Mouse (Mus musculus) embryo, embryonic 10 days (tissue): ENCODE results near the gene Plin3.
"Not testable (repeated sequence)": the region's sequence is repeated elsewhere in the genome, so short reads cannot be mapped to it uniquely, and the experiment has no call there.

ENCODE experiments used
- DNase-seq: peaks from one replicate; pipeline ENCODE4 v3.0.0-alpha.2; 2015; ENCODE audit warnings: low spot score

Plin3 gene

GRCm38 (mm10) chr17:56273482-56273881, 19.2 kb downstream of the Plin3 start:
- no peak for DNase-seq

DNA sequence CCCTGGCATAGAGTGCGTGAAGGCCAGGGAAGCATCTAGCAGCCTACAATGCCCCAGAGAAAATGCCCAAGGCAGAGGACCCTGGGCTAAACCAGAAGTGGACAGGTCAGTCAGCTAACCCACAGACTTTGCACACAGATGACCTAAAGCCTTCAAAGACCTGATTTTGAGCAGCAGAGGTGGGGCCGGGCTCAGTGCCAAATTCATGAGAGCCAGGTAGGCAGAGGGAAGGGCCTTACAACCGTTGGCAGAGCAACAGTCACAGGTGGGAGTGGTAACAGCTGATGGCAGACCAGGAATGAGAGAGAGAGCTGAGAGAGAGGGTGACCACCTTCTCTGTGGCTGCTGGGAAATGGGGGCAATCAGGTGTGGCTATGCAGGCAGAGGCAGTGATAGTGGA, 20.0 kb downstream of the Plin3 start:
- no peak for DNase-seq

- no peak for DNase-seq
Measured at GRCm38 (mm10) chr17:56271609-56272253, 20.9 kb downstream of the Plin3 start.

- no peak for DNase-seq
Measured at GRCm38 (mm10) chr17:56269741-56270140, 22.9 kb downstream of the Plin3 start.

DNA sequence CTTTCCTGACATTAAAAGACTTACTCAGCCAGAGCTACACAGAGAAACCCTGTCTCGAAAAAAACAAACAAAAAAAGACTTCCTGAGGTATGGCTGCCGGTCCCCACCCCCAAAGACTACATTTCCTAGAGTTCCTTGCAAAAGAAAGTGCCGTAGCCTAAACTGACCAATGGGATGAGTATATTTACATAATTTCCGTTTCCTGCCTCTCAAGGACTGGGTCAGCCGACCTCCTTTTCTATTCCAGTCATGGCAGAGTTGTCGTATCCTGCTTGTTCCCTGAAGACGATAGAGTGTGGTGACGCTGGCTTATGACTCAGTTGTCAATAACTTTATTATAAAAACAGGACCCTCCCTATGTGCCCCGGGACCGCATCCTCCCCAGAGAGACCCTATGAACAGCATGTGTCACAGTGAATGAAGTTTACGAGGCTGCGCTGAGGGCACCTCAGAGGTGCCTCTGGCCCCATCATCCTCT, 23.5 kb downstream of the Plin3 start:
- DNase-seq: peak; percentile 85

DNA sequence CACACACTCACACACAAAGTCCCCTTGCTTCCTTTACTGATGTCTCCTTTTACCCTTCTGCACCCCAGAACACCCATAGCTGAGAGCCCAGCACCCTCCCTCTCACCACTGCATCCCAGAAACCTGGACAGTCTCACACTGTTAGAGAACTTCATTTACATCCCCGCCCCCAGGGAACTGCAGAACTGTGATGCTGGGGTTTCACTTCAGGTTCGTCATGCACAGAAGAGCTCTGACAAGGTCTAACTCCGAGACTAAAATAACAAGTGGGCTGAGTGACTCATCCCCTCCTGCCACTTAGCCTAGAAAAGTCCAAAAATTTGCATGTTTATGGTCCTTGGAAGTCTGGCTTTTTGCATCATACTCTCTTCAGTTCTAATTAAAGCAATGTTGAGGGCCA, 26.4 kb downstream of the Plin3 start:
- DNase-seq: no peak

DNA sequence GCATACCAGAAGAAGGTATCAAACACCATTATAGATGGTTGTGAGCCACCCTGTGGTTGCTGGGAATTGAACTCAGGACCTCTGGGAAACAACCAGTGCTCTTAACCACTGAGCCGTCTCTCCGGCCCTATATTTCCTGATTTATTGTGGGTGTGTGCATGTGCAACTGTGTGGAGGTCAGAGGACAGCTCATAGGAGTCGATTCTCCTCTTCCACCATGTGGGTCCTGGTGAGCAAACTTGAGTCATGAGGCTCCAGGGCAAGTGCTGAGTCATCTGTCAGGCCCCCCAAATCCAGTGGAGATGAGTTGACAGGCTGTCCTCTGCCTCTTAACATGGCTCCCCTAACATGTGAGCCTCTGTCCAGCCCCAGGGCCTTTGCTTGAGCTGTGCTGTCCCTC, 26.8 kb downstream of the Plin3 start:
- no peak for DNase-seq

GRCm38 (mm10) chr17:56265011-56265410, 27.7 kb downstream of the Plin3 start:
- no peak for DNase-seq

GRCm38 (mm10) chr17:56264020-56264419, 28.7 kb downstream of the Plin3 start:
- peak; percentile 88 for DNase-seq

GRCm38 (mm10) chr17:56262645-56263094, 30.0 kb downstream of the Plin3 start:
- no peak for DNase-seq

GRCm38 (mm10) chr17:56261166-56261565, 31.5 kb downstream of the Plin3 start:
- DNase-seq: no peak

DNA sequence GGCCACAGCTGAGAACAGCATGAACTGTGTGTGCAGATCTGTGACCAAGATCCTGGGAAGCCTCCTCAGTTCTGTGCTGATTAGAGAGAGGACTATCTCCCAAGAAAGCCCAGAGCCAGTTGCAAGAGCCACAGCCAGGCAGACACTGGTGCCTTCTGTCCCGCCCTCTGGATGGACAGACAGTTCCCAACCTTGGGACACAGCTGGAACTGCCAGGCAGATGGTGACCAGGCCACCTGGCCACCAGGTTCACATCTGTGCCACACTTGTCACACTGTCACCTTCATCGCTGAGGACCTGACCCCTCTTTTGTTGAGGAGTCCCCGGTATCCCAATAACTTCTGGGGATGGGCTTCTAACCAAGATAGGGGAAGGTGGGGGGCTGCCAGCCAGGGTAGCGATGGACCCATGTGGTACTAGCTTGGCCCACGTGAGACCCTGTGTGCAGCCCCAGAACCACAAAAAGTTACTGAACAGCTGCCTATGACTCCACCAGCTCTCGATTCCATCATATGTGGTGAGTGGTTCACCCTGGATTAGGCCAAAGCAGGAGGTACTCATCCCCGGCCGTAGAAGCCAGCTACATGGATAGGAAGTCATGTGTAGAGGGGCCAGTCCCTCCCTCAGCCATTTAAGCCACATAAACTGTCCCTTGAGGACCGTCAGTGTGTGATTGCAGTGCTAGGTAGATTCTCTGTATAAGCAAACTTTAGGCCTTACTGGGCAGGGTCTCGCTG, 33.2 kb downstream of the Plin3 start:
- DNase-seq: no peak

- not testable (repeated sequence) for DNase-seq
Measured at GRCm38 (mm10) chr17:56258812-56259211, 33.9 kb downstream of the Plin3 start.

DNA sequence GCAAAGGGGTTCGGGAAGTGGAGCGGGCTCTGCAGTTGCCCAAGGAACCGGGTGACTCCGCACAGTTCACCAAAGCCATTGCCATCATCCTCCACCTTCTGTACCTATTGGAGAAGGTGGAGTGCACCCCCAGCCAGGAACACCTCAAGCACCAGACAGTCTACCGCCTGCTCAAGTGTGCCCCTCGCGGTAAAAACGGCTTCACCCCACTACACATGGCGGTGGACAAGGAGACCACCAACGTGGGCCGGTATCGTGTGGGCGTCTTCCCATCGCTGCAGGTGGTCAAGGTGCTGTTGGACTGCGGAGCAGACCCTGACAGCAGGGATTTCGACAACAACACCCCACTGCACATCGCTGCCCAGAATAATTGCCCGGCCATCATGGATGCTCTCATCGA, 34.4 kb downstream of the Plin3 start:
- DNase-seq: not testable (repeated sequence)

DNA sequence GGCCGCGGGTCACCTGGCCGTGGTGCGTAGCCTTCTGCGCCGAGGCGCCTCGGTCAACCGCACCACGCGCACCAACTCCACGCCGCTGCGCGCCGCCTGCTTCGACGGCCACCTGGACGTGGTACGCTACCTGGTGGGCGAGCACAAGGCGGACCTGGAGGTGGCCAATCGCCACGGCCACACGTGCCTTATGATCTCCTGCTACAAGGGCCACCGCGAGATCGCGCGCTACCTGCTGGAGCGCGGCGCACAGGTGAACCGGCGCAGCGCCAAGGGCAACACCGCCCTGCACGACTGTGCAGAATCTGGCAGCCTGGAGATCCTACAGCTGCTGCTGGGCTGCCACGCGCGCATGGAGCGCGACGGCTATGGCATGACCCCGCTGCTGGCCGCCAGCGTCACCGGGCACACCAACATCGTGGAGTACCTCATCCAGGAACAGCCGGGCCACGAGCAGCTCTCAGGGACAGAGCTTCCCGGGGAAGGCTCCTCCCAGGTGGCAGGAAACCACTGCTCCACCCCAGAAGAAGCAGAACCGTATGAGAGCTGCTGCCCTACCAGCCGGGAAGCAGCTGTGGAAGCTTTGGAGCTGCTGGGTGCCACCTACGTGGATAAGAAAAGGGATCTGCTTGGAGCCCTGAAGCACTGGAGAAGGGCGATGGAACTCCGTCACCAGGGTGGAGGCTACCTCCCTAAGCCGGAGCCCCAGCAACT, 35.3 kb downstream of the Plin3 start:
- DNase-seq: no peak

DNA sequence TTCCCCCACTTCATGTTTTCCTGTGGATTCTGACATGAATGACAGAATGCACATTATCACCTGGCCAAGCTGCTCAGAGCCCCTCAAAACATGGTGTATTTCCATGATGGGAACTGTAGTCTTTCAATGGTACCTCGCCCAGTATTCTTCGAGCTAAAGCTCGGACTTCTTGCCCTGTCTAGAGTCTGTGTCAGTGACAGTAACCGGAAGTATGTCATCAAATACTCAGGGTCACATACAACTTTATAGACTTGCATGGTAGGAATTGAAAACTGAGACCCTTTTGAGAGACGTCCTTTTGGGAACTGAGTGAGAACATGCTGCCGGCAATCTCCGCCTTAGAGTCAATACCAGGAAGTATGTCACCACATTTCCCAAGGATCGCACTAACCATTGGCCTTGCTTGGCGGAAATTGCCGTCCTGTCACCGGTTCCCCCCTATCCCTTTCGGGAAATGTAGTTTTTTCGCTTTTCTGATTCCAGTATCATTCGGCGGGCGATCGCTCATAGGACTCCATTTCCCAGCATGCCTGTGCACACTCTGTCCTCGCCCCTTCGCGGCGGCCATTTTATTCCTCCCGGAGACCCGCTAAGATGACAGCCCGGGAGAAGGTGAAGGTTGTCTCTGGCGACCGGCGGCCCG, 36.3 kb downstream of the Plin3 start, which contains the start of gene Fem1a:
Gene Fem1a, plus strand, starts transcription at position 572 of the 643 bp plus-strand sequence.
- DNase-seq: peak; percentile 98

- DNase-seq: peak; percentile 99
Measured at GRCm38 (mm10) chr17:56255863-56256238, 36.8 kb downstream of the Plin3 start.

DNA sequence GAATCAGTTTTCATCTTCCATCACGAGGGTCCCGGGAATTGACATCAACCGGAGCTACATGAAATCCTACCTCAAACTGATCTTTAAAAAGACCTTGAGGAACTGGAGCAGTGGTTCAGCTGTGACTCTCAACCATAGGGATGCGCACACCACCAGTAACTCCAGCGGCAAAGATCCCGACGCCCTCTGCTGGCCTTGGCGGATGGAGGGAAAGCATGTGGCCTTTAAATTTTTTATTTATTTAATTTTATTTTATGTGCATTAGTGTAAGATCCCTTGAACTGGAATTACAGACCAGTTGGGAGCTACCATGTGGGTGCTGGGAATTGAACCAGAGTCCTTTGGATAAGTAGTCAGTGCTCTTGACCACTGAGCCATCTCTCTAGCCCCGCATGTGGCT, 37.2 kb downstream of the Plin3 start:
- DNase-seq: peak; percentile 45

DNA sequence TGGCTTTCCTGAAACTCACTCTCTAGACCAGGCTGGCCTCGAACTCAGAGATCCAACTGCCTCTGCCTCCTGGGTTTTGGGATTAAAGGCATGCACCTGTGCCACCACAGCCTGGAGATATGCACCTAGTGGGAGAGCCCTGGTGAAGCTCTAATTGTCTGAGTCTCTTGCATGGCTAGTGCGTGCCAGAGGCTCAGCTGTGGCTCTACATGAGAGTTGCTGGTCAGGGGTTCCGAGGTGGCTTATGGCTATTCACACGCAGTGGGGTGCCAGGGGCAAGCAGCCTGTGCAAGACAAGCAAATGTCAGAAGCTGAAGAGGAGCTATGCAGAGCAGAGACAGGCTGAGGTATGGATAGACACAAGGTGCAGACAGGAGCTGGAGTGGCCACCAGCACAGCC, 38.0 kb downstream of the Plin3 start:
- DNase-seq: no peak

GRCm38 (mm10) chr17:56251136-56251829, 41.4 kb downstream of the Plin3 start:
- peak; percentile 71 for DNase-seq

- no peak for DNase-seq
Measured at GRCm38 (mm10) chr17:56245608-56246007, 47.1 kb downstream of the Plin3 start.
